Mouse (Mus musculus) liver, adult 2 months (tissue): ENCODE measurements around the gene Stab1. TPM values are rescaled to one million over a fixed set of nuclear protein-coding genes. Genes with fewer than 3 reads are reported as not detected.

Source experiments
- DNase-seq: peaks from one replicate; pipeline ENCODE4 v3.0.0-alpha.2; 2011; ENCODE audit warnings: low read depth, low spot score; ENCODE audit errors: extremely low read depth
- H3K27ac ChIP-seq: fragments of 200-500 bp; replicated peaks from 2 replicates; pipeline ENCODE4 v1.5.1; 2012; ENCODE audit warnings: low read depth, mild to moderate bottlenecking, control low read depth, inconsistent platforms, low read length; ENCODE audit not compliant: insufficient read depth
- H3K27me3 ChIP-seq: fragments of 200-500 bp; 2 replicates; pipeline ENCODE4 v1.6.1; 2012; ENCODE audit warnings: mild to moderate bottlenecking, moderate library complexity, low read length, inconsistent platforms; ENCODE audit not compliant: control insufficient read depth, insufficient read depth
- H3K36me3 ChIP-seq: fragments of 200-500 bp; 2 replicates; pipeline ENCODE4 v1.6.1; 2012; ENCODE audit warnings: low read length, inconsistent platforms; ENCODE audit not compliant: control insufficient read depth, insufficient read depth
- H3K4me1 ChIP-seq: fragments of 200-500 bp; 2 replicates; pipeline ENCODE4 v1.6.1; 2011; ENCODE audit warnings: low read length; ENCODE audit not compliant: control insufficient read depth, insufficient read depth
- H3K4me3 ChIP-seq: fragments of 200-500 bp; 2 replicates; pipeline ENCODE4 v1.5.1; 2011; ENCODE audit warnings: low read depth, mild to moderate bottlenecking, control low read depth, low read length, moderate library complexity; ENCODE audit not compliant: insufficient read depth
- H3K79me2 ChIP-seq: fragments of 200-500 bp; 2 replicates; pipeline ENCODE4 v1.6.1; 2012; ENCODE audit warnings: inconsistent platforms, mild to moderate bottlenecking, low read length, moderate library complexity; ENCODE audit not compliant: control insufficient read depth, insufficient read depth
- H3K9ac ChIP-seq: fragments of 200-500 bp; 2 replicates; pipeline ENCODE4 v1.6.1; 2012; ENCODE audit warnings: low read depth, mild to moderate bottlenecking, control low read depth, inconsistent platforms, low read length
- CTCF ChIP-seq: fragments of 200-500 bp; IDR thresholded peaks from 2 replicates; pipeline ENCODE4 v1.5.1; 2011; ENCODE audit warnings: low read depth, low read length, control low read depth
- POLR2A ChIP-seq: fragments of 200-500 bp; IDR thresholded peaks from 2 replicates; pipeline ENCODE4 v1.6.1; 2011; ENCODE audit warnings: low read length, control low read depth; ENCODE audit not compliant: insufficient read depth; ENCODE audit errors: extremely low read depth
- WGBS: fragments of 180-500 bp; shearing (Covaris S2); methylation state at CpG from one replicate; pipeline ENCODE4 v1.1.7; 2018; 5-methylcytosine and 5-hydroxymethylcytosine counted together
- polyA plus RNA-seq: library from polyadenylated mRNA; depleted of rRNA; stranded (reverse); fragments of >200 nt; gene quantifications from 2 replicates; pipeline ENCODE4 v1.2.3, GENCODE M21; 2012
- total RNA-seq: library from RNA; depleted of rRNA; stranded (reverse); fragments of >200 nt; gene quantifications from 2 replicates; pipeline ENCODE4 v1.2.3, GENCODE M21; 2014

Gene Stab1
- total and polyA plus RNA-seq, 2 experiments = 27.0 to 52.3 TPM

DNA sequence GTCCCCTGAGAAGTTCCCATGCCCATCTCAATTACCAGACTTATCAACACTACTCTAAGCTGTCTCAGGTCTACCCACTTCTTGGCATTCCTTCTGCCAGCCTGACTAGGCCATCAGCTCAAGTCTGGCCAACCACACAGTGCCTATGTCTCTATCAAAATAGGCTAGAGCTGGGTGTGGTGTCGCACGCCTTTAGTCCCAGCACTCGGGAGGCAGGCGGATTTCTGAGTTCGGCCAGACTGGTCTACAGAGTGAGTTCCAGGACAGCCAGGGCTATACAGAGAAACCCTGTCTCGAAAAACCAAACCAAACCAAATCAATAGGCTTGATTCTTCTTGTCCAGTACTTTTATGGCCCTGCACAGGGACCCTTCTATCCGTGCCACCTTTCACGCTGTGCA lies 41.6 kb downstream of the Stab1 start:
- Histone ChIP-seq H3K4me3 (no peak overlapping the region), H3K4me1 (peaks cover 17% of the 10 kb centered on the region), H3K27me3 (no peaks in the 10 kb centered on the region; the same call in 1 of the 2 replicates), H3K36me3 (peaks cover 10% of the 10 kb centered on the region), H3K79me2 (peaks cover 14% of the 10 kb centered on the region; the same call in 1 of the 2 replicates), H3K27ac (no peak overlapping the region), H3K9ac (no peak overlapping the region)
- 98% methylated on average over 8 of the region's 8 CpGs for WGBS
- TF ChIP-seq CTCF = no peak
- no peak for TF ChIP-seq POLR2A
- DNase-seq = no peak

GRCm38 (mm10) chr14:31125106-31126075 lies 43.0 kb downstream of the Stab1 start:
- 79% methylated on average over 9 of the region's 9 CpGs for WGBS
- H3K27me3 ChIP-seq = no peaks in the 10 kb centered on the region
- no peak overlapping the region for H3K4me3 ChIP-seq
- H3K9ac ChIP-seq = no peak overlapping the region
- H3K79me2 ChIP-seq = peaks cover 14% of the 10 kb centered on the region; the same call in 1 of the 2 replicates
- peaks cover 14% of the 10 kb centered on the region for H3K4me1 ChIP-seq
- H3K36me3 ChIP-seq = peaks cover 15% of the 10 kb centered on the region
- no peak for DNase-seq
- no peak overlapping the region for H3K27ac ChIP-seq
- TF ChIP-seq POLR2A (no peak), CTCF (no peak)

GRCm38 (mm10) chr14:31115522-31115921 lies 52.9 kb downstream of the Stab1 start:
- H3K9ac ChIP-seq = no peak overlapping the region
- peaks cover 23% of the 10 kb centered on the region for H3K36me3 ChIP-seq
- H3K4me3 ChIP-seq = no peak overlapping the region
- H3K27ac ChIP-seq = peak overlapping the region; percentile 94
- no peaks in the 10 kb centered on the region for H3K27me3 ChIP-seq
- H3K4me1 ChIP-seq = peaks cover 29% of the 10 kb centered on the region
- TF ChIP-seq POLR2A (no peak), CTCF (no peak)
- DNase-seq = peak; percentile 94
- WGBS = 7% methylated on average over 2 of the region's 2 CpGs
- H3K79me2 ChIP-seq = peaks cover 3% of the 10 kb centered on the region; the same call in 1 of the 2 replicates

GRCm38 (mm10) chr14:31114011-31114410 lies 54.4 kb downstream of the Stab1 start:
- peaks cover 29% of the 10 kb centered on the region for H3K4me1 ChIP-seq
- peaks cover 3% of the 10 kb centered on the region; the same call in 1 of the 2 replicates for H3K79me2 ChIP-seq
- no peak overlapping the region for H3K4me3 ChIP-seq
- H3K9ac ChIP-seq = no peak overlapping the region
- no peaks in the 10 kb centered on the region for H3K27me3 ChIP-seq
- no peak overlapping the region for H3K27ac ChIP-seq
- TF ChIP-seq CTCF (no peak), POLR2A (no peak)
- H3K36me3 ChIP-seq = peaks cover 28% of the 10 kb centered on the region
- 85% methylated on average over 3 of the region's 3 CpGs for WGBS
- no peak for DNase-seq

DNA sequence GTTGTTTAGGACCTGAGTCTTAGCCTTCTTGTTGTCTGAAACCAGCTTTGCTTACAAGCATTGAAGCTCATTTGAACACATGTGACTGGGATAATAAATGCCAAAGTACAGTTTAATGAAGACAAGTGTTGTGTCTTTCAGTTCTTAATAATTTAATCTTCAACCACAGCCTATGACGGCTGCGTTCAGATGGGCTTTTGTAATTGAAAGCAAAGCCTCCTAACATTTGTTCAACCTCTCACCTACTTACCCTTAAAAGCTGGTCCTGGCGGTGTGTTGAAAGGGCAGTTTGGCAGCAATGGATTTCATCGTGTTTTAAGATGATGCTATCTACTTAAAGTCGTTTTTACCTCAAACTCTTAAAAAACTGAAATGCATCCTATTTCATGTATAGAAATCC lies 56.3 kb downstream of the Stab1 start:
- WGBS = 29% methylated on average over 5 of the region's 5 CpGs
- peak; percentile 94 for DNase-seq
- H3K27ac ChIP-seq = peak overlapping the region; percentile 99
- H3K4me3 ChIP-seq = no peak overlapping the region
- TF ChIP-seq POLR2A (no peak), CTCF (no peak)
- H3K36me3 ChIP-seq = peaks cover 30% of the 10 kb centered on the region
- H3K9ac ChIP-seq = no peak overlapping the region
- no peaks in the 10 kb centered on the region for H3K27me3 ChIP-seq
- H3K79me2 ChIP-seq = no peaks in the 10 kb centered on the region; the same call in 1 of the 2 replicates
- peaks cover 29% of the 10 kb centered on the region for H3K4me1 ChIP-seq
